Comparison of ENCODE assay signal across 8 mouse cellular contexts in the genomic region with DNA sequence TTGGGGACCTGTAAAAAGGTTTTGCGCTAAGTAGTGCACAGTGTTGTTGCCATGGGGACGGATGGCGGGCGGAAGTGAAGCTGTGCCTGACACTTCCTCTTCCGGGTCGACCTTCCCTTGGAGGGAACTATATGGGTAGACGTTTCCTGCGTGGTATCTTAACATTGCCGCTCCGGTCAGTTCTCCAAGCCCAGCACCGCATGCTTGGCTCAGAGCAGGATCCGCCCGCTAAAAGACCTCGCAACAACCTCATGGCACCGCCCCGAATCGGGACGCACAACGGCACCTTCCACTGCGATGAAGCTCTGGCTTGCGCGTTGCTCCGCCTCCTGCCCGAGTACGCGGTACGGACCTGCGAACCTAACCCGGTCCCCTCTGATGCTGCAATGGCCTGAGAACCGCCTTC. TPM values are rescaled to one million over a fixed set of nuclear protein-coding genes. Genes with fewer than 3 reads are reported as not detected.
DNase-seq lines count a peak whose midpoint lies in the region; ATAC-seq lines count a peak whose summit lies in the region.

Myg1 (plus strand) TSS at position 100 of the 406 bp plus-strand sequence.

- no peaks in the 10 kb centered on the region for H3K9me3 ChIP-seq in intestine, embryonic 15.5 days
- no peaks in the 10 kb centered on the region for H3K9me3 ChIP-seq in midbrain, embryonic 10.5 days (replicated peaks)

- ATAC-seq in intestine, embryonic 15.5 days: peak; percentile 97

- under 1% methylated on average over 30 of the region's 30 CpGs for WGBS in intestine, embryonic 15.5 days
- WGBS in midbrain, embryonic 10.5 days: under 1% methylated on average over 30 of the region's 30 CpGs

- H3K4me2 ChIP-seq in intestine, embryonic 15.5 days (replicated peaks): peak within 1 kb of the TSS; percentile 77

- peak within 1 kb of the TSS; percentile 64 for H3K9ac ChIP-seq in intestine, embryonic 15.5 days

- peaks cover 20% of the 10 kb centered on the region for H3K4me1 ChIP-seq in intestine, embryonic 15.5 days (replicated peaks)
- peaks cover 32% of the 10 kb centered on the region for H3K4me1 ChIP-seq in midbrain, embryonic 10.5 days

- H3K4me3 ChIP-seq in intestine, embryonic 15.5 days (replicated peaks): peak within 1 kb of the TSS; percentile 72
- H3K4me3 ChIP-seq in midbrain, embryonic 10.5 days: peak within 1 kb of the TSS; percentile 91

- no peaks in the 10 kb centered on the region for H3K27me3 ChIP-seq in intestine, embryonic 15.5 days (replicated peaks)
- H3K27me3 ChIP-seq in midbrain, embryonic 10.5 days (ENCODE audit: low read depth, poor library complexity, severe bottlenecking): no peaks in the 10 kb centered on the region

- intact Hi-C loops in gastrocnemius, postnatal 36 days (cut with DNase I): no loop called here
- intact Hi-C loops in left cerebral cortex, postnatal 36 days (cut with DNase I): no loop called here

- DNase-seq in adrenal gland, adult 8-10 months: peak; percentile 80
- DNase-seq in embryo, embryonic 11.5 days (ENCODE audit: low read depth, low spot score): peak; percentile 70
- peak; percentile 66 to 69 for DNase-seq in gastrocnemius, postnatal 36 days
- DNase-seq in left cerebral cortex, postnatal 36 days (ENCODE audit: low spot score in 2 of 2): peak; percentile 82 to 86
- DNase-seq in midbrain, embryonic 10.5 days (ENCODE audit: low spot score): peak; percentile 87
- DNase-seq in right cerebral cortex, postnatal 36 days (ENCODE audit: low spot score in 2 of 2): peak; percentile 71 to 80
- peak; percentile 75 to 80 for DNase-seq in urinary bladder, postnatal 4 days (ENCODE audit: low spot score in 2 of 2)

- H3K27ac ChIP-seq in intestine, embryonic 15.5 days: peak within 1 kb of the TSS; percentile 85
- peak within 1 kb of the TSS; percentile 86 for H3K27ac ChIP-seq in midbrain, embryonic 10.5 days (replicated peaks)

- peaks cover 25% of the 10 kb centered on the region for H3K36me3 ChIP-seq in intestine, embryonic 15.5 days
- H3K36me3 ChIP-seq in midbrain, embryonic 10.5 days: peaks cover 82% of the 10 kb centered on the region

RNA-seq across cellular contexts. Expression of gene Myg1, which starts in this region (rescaled TPM):
- total RNA-seq in adrenal gland, adult 8-10 months (2022): 10 to 100 TPM; 65.4 to 96.8 (median 89.3) TPM
- 10 to 100 TPM; 14.8 to 16.3 TPM for total RNA-seq in gastrocnemius, postnatal 36 days (2021)
- 77.8 and 88.4 TPM in 2 replicates for polyA plus RNA-seq in intestine, embryonic 15.5 days (2015; fragmentation: Nextera tagmentation; extraction: Ambion mirVana)
- total RNA-seq in left cerebral cortex, postnatal 36 days (2021): 10 to 100 TPM; 45.8 to 69.3 TPM
- polyA plus RNA-seq in midbrain, embryonic 10.5 days (2016; fragmentation: Nextera tagmentation; extraction: Ambion mirVana): 125 and 134 TPM in 2 replicates

Comparison
In these comparisons a context has a peak if more than half of its experiments do, and no peak if none do; other contexts are left out.
1. Peak in every context shown above with its lines: DNase-seq, ATAC-seq, H3K4me3 ChIP-seq and H3K27ac ChIP-seq.